Mouse (Mus musculus): ENCODE results near the gene Ccdc141. TPM values are rescaled to one million over a fixed set of nuclear protein-coding genes. Genes with fewer than 3 reads are reported as not detected.

Gene Ccdc141
- polyA plus RNA-seq, 1 experiment from 2014 or later: 13.6 TPM

- H3K27ac ChIP-seq (ENCODE audit: low read depth, low read length): no peak overlapping the region
- 84% methylated on average over 6 of the region's 6 CpGs for WGBS
Observed at GRCm38 (mm10) chr2:77182996-77183380, 12.6 kb upstream of the Ccdc141 start.

GRCm38 (mm10) chr2:77182271-77182995 is 12.0 kb upstream of the Ccdc141 start:
- Histone ChIP-seq H3K4me1 (ENCODE audit: control insufficient read depth, insufficient read depth, low read length) (no peaks in the 10 kb centered on the region), H3K4me3 (ENCODE audit: low read length) (no peak overlapping the region), H3K27me3 (ENCODE audit: control insufficient read depth, insufficient read depth, low read length) (no peaks in the 10 kb centered on the region), H3K9me3 (ENCODE audit: control insufficient read depth, low read length) (no peaks in the 10 kb centered on the region), H3K36me3 (ENCODE audit: control insufficient read depth, insufficient read depth, low read length) (peaks cover 8% of the 10 kb centered on the region), H3K4me2 (replicated peaks; ENCODE audit: low read depth, low read length) (no peak overlapping the region), H3K9ac (ENCODE audit: low read depth, low read length) (no peak overlapping the region), H3K27ac (ENCODE audit: low read depth, low read length) (no peak overlapping the region)
- 72% methylated on average over 4 of the region's 4 CpGs for WGBS
- ATAC-seq (ENCODE audit: low FRiP score, low TSS enrichment): no peak

More at GRCm38 (mm10) chr2:77182996-77183380, 12.6 kb upstream of the Ccdc141 start:
- Histone ChIP-seq H3K9me3 (ENCODE audit: control insufficient read depth, low read length) (no peaks in the 10 kb centered on the region), H3K4me3 (ENCODE audit: low read length) (no peak overlapping the region), H3K36me3 (ENCODE audit: control insufficient read depth, insufficient read depth, low read length) (peaks cover 13% of the 10 kb centered on the region), H3K4me1 (ENCODE audit: control insufficient read depth, insufficient read depth, low read length) (no peaks in the 10 kb centered on the region), H3K27me3 (ENCODE audit: control insufficient read depth, insufficient read depth, low read length) (no peaks in the 10 kb centered on the region), H3K9ac (ENCODE audit: low read depth, low read length) (no peak overlapping the region), H3K4me2 (replicated peaks; ENCODE audit: low read depth, low read length) (no peak overlapping the region)
- ATAC-seq (ENCODE audit: low FRiP score, low TSS enrichment): no peak

GRCm38 (mm10) chr2:77177472-77177871 is 7.0 kb upstream of the Ccdc141 start:
- 36% methylated on average over 2 of the region's 2 CpGs for WGBS
- Histone ChIP-seq H3K9me3 (ENCODE audit: control insufficient read depth, low read length) (no peaks in the 10 kb centered on the region), H3K4me3 (ENCODE audit: low read length) (no peak overlapping the region), H3K4me2 (replicated peaks; ENCODE audit: low read depth, low read length) (no peak overlapping the region), H3K36me3 (ENCODE audit: control insufficient read depth, insufficient read depth, low read length) (no peaks in the 10 kb centered on the region), H3K27ac (ENCODE audit: low read depth, low read length) (no peak overlapping the region), H3K27me3 (ENCODE audit: control insufficient read depth, insufficient read depth, low read length) (no peaks in the 10 kb centered on the region), H3K9ac (ENCODE audit: low read depth, low read length) (no peak overlapping the region), H3K4me1 (ENCODE audit: control insufficient read depth, insufficient read depth, low read length) (peaks cover 5% of the 10 kb centered on the region; the same call in 1 of the 2 replicates)
- ATAC-seq (ENCODE audit: low FRiP score, low TSS enrichment): 0 out of 2 replicates have a peak, but pooled peaks have one; percentile 55

- H3K36me3 ChIP-seq (ENCODE audit: control insufficient read depth, insufficient read depth, low read length): no peaks in the 10 kb centered on the region
- H3K4me3 ChIP-seq (ENCODE audit: low read length): no peak overlapping the region
- H3K4me1 ChIP-seq (ENCODE audit: control insufficient read depth, insufficient read depth, low read length): peaks cover 14% of the 10 kb centered on the region; the same call in 1 of the 2 replicates
- ATAC-seq (ENCODE audit: low FRiP score, low TSS enrichment): no peak
- 61% methylated on average over 10 of the region's 10 CpGs for WGBS
- no peaks in the 10 kb centered on the region for H3K27me3 ChIP-seq (ENCODE audit: control insufficient read depth, insufficient read depth, low read length)
- H3K4me2 ChIP-seq (replicated peaks; ENCODE audit: low read depth, low read length): no peak overlapping the region
- H3K9ac ChIP-seq (ENCODE audit: low read depth, low read length): no peak overlapping the region
- H3K9me3 ChIP-seq (ENCODE audit: control insufficient read depth, low read length): no peaks in the 10 kb centered on the region
- no peak overlapping the region for H3K27ac ChIP-seq (ENCODE audit: low read depth, low read length)
Observed at GRCm38 (mm10) chr2:77176413-77176812, 6.0 kb upstream of the Ccdc141 start.

GRCm38 (mm10) chr2:77175411-77175810 is 5.0 kb upstream of the Ccdc141 start:
- H3K4me3 ChIP-seq (ENCODE audit: low read length): no peak overlapping the region
- H3K9me3 ChIP-seq (ENCODE audit: control insufficient read depth, low read length): no peaks in the 10 kb centered on the region
- H3K4me1 ChIP-seq (ENCODE audit: control insufficient read depth, insufficient read depth, low read length): peaks cover 22% of the 10 kb centered on the region
- no peak for ATAC-seq (ENCODE audit: low FRiP score, low TSS enrichment)
- no peak overlapping the region for H3K4me2 ChIP-seq (replicated peaks; ENCODE audit: low read depth, low read length)
- H3K9ac ChIP-seq (ENCODE audit: low read depth, low read length): no peak overlapping the region
- H3K36me3 ChIP-seq (ENCODE audit: control insufficient read depth, insufficient read depth, low read length): no peaks in the 10 kb centered on the region
- no peaks in the 10 kb centered on the region for H3K27me3 ChIP-seq (ENCODE audit: control insufficient read depth, insufficient read depth, low read length)
- H3K27ac ChIP-seq (ENCODE audit: low read depth, low read length): no peak overlapping the region
- WGBS: 48% methylated on average over 7 of the region's 7 CpGs

GRCm38 (mm10) chr2:77174313-77174712 is 3.9 kb upstream of the Ccdc141 start:
- WGBS: 83% methylated on average over 2 of the region's 2 CpGs

GRCm38 (mm10) chr2:77173821-77174220 is 3.4 kb upstream of the Ccdc141 start:
- H3K9me3 ChIP-seq (ENCODE audit: control insufficient read depth, low read length): no peaks in the 10 kb centered on the region
- ATAC-seq (ENCODE audit: low FRiP score, low TSS enrichment): no peak
- WGBS: 84% methylated on average over 6 of the region's 6 CpGs
- no peak overlapping the region for H3K4me2 ChIP-seq (replicated peaks; ENCODE audit: low read depth, low read length)
- no peak overlapping the region for H3K9ac ChIP-seq (ENCODE audit: low read depth, low read length)
- no peaks in the 10 kb centered on the region for H3K36me3 ChIP-seq (ENCODE audit: control insufficient read depth, insufficient read depth, low read length)
- H3K27ac ChIP-seq (ENCODE audit: low read depth, low read length): no peak overlapping the region
- no peaks in the 10 kb centered on the region for H3K27me3 ChIP-seq (ENCODE audit: control insufficient read depth, insufficient read depth, low read length)
- H3K4me1 ChIP-seq (ENCODE audit: control insufficient read depth, insufficient read depth, low read length): peaks cover 22% of the 10 kb centered on the region
- no peak overlapping the region for H3K4me3 ChIP-seq (ENCODE audit: low read length)

More at GRCm38 (mm10) chr2:77174313-77174712, 3.9 kb upstream of the Ccdc141 start:
- H3K27ac ChIP-seq (ENCODE audit: low read depth, low read length): no peak overlapping the region
- no peak overlapping the region for H3K4me2 ChIP-seq (replicated peaks; ENCODE audit: low read depth, low read length)
- no peaks in the 10 kb centered on the region for H3K27me3 ChIP-seq (ENCODE audit: control insufficient read depth, insufficient read depth, low read length)
- H3K4me3 ChIP-seq (ENCODE audit: low read length): no peak overlapping the region
- no peaks in the 10 kb centered on the region for H3K36me3 ChIP-seq (ENCODE audit: control insufficient read depth, insufficient read depth, low read length)
- no peak for ATAC-seq (ENCODE audit: low FRiP score, low TSS enrichment)
- H3K4me1 ChIP-seq (ENCODE audit: control insufficient read depth, insufficient read depth, low read length): peaks cover 22% of the 10 kb centered on the region
- H3K9ac ChIP-seq (ENCODE audit: low read depth, low read length): no peak overlapping the region
- no peaks in the 10 kb centered on the region for H3K9me3 ChIP-seq (ENCODE audit: control insufficient read depth, low read length)

- H3K27ac ChIP-seq (ENCODE audit: low read depth, low read length): no peak overlapping the region
- H3K4me1 ChIP-seq (ENCODE audit: control insufficient read depth, insufficient read depth, low read length): peaks cover 22% of the 10 kb centered on the region
- no peaks in the 10 kb centered on the region for H3K9me3 ChIP-seq (ENCODE audit: control insufficient read depth, low read length)
- no peak overlapping the region for H3K4me3 ChIP-seq (ENCODE audit: low read length)
- H3K36me3 ChIP-seq (ENCODE audit: control insufficient read depth, insufficient read depth, low read length): no peaks in the 10 kb centered on the region
- H3K9ac ChIP-seq (ENCODE audit: low read depth, low read length): no peak overlapping the region
- ATAC-seq (ENCODE audit: low FRiP score, low TSS enrichment): no peak
- H3K27me3 ChIP-seq (ENCODE audit: control insufficient read depth, insufficient read depth, low read length): no peaks in the 10 kb centered on the region
- WGBS: 45% methylated on average over 6 of the region's 6 CpGs
- H3K4me2 ChIP-seq (replicated peaks; ENCODE audit: low read depth, low read length): no peak overlapping the region
Observed at GRCm38 (mm10) chr2:77173366-77173765, 2.9 kb upstream of the Ccdc141 start.

- 0 out of 2 replicates have a peak overlapping the region, but pooled peaks have one; percentile 84 for H3K4me2 ChIP-seq (replicated peaks; ENCODE audit: low read depth, low read length)
- no peaks in the 10 kb centered on the region for H3K9me3 ChIP-seq (ENCODE audit: control insufficient read depth, low read length)
- no peaks in the 10 kb centered on the region for H3K36me3 ChIP-seq (ENCODE audit: control insufficient read depth, insufficient read depth, low read length)
- peaks cover 22% of the 10 kb centered on the region for H3K4me1 ChIP-seq (ENCODE audit: control insufficient read depth, insufficient read depth, low read length)
- H3K4me3 ChIP-seq (ENCODE audit: low read length): 0 out of 2 replicates have a peak overlapping the region, but pooled peaks have one; percentile 10
- peak; percentile 9; the same call in 1 of the 2 replicates for ATAC-seq (ENCODE audit: low FRiP score, low TSS enrichment)
- no peak overlapping the region for H3K9ac ChIP-seq (ENCODE audit: low read depth, low read length)
- H3K27ac ChIP-seq (ENCODE audit: low read depth, low read length): peak overlapping the region; percentile 80; the same call in 1 of the 2 replicates
- H3K27me3 ChIP-seq (ENCODE audit: control insufficient read depth, insufficient read depth, low read length): no peaks in the 10 kb centered on the region
- 58% methylated on average over 10 of the region's 10 CpGs for WGBS
Observed at GRCm38 (mm10) chr2:77172241-77172671, 1.8 kb upstream of the Ccdc141 start.

All from kidney, embryonic 14.5 days (tissue).